Mouse (Mus musculus) hindbrain, embryonic 13.5 days (tissue): ENCODE data around the gene Smbd1. TPM values are rescaled to one million over a fixed set of nuclear protein-coding genes. Genes with fewer than 3 reads are reported as not detected.

Experiments
- ATAC-seq: fragments of 200-750 bp; cut with Nextera tagmentation; 2 replicates; pipeline ENCODE4 v1.8.0; 2017; ENCODE audit warnings: moderate TSS enrichment; ENCODE audit not compliant: low FRiP score
- H3K27ac ChIP-seq: fragments of 300-500 bp; sonication (generic); 2 replicates; pipeline ENCODE4 v1.5.1; 2015; ENCODE audit warnings: inconsistent platforms, mild to moderate bottlenecking, moderate library complexity
- H3K27me3 ChIP-seq: fragments of 300-500 bp; sonication (generic); 2 replicates; pipeline ENCODE4 v1.6.1; 2015; ENCODE audit warnings: mild to moderate bottlenecking, inconsistent platforms
- H3K36me3 ChIP-seq: fragments of 300-500 bp; sonication (generic); 2 replicates; pipeline ENCODE4 v1.6.1; 2015; ENCODE audit warnings: mild to moderate bottlenecking, inconsistent platforms
- H3K4me1 ChIP-seq: fragments of 300-500 bp; sonication (generic); replicated peaks from 2 replicates; pipeline ENCODE4 v1.6.1; 2015; ENCODE audit warnings: inconsistent platforms
- H3K4me2 ChIP-seq: fragments of 300-500 bp; sonication (generic); 2 replicates; pipeline ENCODE4 v1.6.1; 2015; ENCODE audit warnings: inconsistent platforms, mild to moderate bottlenecking, moderate library complexity
- H3K4me3 ChIP-seq: fragments of 300-500 bp; sonication (generic); 2 replicates; pipeline ENCODE4 v1.5.1; 2015; ENCODE audit warnings: mild to moderate bottlenecking, inconsistent platforms
- H3K9ac ChIP-seq: fragments of 300-500 bp; sonication (generic); 2 replicates; pipeline ENCODE4 v1.6.1; 2015; ENCODE audit warnings: mild to moderate bottlenecking, inconsistent platforms
- H3K9me3 ChIP-seq: fragments of 300-500 bp; sonication (generic); 2 replicates; pipeline ENCODE4 v1.6.1; 2016; ENCODE audit warnings: inconsistent platforms
- WGBS: fragments of 180-500 bp; shearing (Covaris S2); methylation state at CpG from one replicate; pipeline ENCODE4 v1.1.7; 2015; 5-methylcytosine and 5-hydroxymethylcytosine counted together
- polyA plus RNA-seq: library from polyadenylated mRNA; unstranded; fragments of >200 nt; fragmentation: Nextera tagmentation; extraction: Ambion mirVana; gene quantifications from 2 replicates; pipeline ENCODE4 v1.2.1, GENCODE M21; 2015

The Smbd1 gene
- polyA plus RNA-seq, 1 experiment from 2014 or later, result not detected

DNA sequence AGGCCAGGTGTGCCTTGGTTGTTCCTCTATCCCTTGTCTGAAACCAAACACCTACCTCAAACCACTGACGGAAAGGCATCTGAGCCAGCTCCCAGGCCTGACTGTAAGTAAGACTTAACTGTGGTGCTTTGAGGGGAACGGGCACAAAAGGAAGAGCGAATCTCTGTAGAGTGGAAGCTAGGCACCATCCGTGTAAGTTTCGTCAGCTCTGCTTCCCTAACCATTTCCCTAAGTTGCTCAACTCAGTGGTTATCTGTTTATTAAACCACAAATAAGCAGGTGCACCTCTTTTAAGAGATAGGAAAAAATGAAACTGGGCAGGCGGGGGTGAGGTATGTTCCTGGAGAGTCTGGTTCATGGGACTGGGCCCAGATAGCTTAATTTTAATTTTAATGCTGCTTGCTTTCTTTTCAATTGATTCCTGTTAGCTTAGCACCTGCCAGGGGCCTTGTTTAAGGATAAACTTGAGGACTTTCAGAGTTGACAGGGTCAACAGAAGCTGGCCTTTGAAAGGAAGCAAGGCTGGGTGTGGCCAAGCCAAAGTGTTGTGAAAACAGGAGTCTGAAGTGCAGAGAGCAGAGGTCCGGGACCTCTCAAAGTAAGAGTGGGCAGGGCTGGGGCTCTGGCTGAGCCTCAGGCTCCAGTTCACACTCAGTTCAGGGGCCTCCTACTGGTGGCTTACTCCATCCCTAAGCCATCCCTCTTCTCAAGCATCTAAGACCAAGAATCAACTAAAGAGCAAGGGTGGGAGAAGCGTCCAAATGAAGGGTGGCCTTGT is 2.7 kb downstream of the Smbd1 start:
- Histone ChIP-seq H3K36me3 (no peaks in the 10 kb centered on the region), H3K9ac (no peak overlapping the region), H3K27me3 (no peaks in the 10 kb centered on the region), H3K9me3 (no peaks in the 10 kb centered on the region), H3K4me1 (peaks cover 10% of the 10 kb centered on the region), H3K4me3 (no peak overlapping the region), H3K4me2 (no peak overlapping the region), H3K27ac (no peak overlapping the region)
- WGBS, result 58% methylated on average over 8 of the region's 8 CpGs
- no peak for ATAC-seq

- Histone ChIP-seq H3K36me3 (no peaks in the 10 kb centered on the region), H3K4me1 (peaks cover 13% of the 10 kb centered on the region), H3K27me3 (no peaks in the 10 kb centered on the region), H3K9me3 (no peaks in the 10 kb centered on the region), H3K4me2 (no peak overlapping the region), H3K27ac (no peak overlapping the region; the same call in 1 of the 2 replicates), H3K4me3 (no peak overlapping the region), H3K9ac (no peak overlapping the region)
- WGBS, result 84% methylated on average over 7 of the region's 7 CpGs
- no peak for ATAC-seq
Observed at GRCm38 (mm10) chr16:32805151-32805550, 5.1 kb downstream of the Smbd1 start.

DNA sequence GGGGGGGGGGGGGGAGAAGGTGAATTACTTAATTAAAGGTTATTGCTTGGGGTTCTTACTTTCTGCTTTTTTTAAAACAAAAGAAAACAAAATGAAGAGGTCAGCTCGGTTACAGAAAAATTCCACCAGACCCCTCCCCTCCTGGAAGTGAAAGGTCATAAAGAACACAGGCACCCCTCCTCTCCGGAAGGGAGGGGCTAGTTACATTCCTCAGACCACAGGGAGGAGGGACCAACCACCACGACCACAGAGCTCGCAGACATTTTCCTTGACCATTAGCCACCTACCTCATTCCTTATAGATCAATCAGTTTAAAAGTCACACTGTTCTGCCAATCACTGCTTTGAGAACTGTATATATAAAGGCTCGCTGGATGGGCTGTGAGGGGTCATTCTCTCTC is 6.4 kb downstream of the Smbd1 start:
- 46% methylated on average over 5 of the region's 5 CpGs for WGBS
- H3K27me3 ChIP-seq, result no peaks in the 10 kb centered on the region
- no peak for ATAC-seq

GRCm38 (mm10) chr16:32803252-32803853 is 6.9 kb downstream of the Smbd1 start:
- peak; percentile 82 for ATAC-seq
- peak overlapping the region; percentile 55; the same call in 1 of the 2 replicates for H3K27ac ChIP-seq
- H3K4me2 ChIP-seq, result no peak overlapping the region

More for the DNA sequence above, 6.4 kb downstream of the Smbd1 start:
- Histone ChIP-seq H3K36me3 (no peaks in the 10 kb centered on the region), H3K4me3 (no peak overlapping the region), H3K4me1 (peaks cover 13% of the 10 kb centered on the region), H3K27ac (no peak overlapping the region), H3K9me3 (no peaks in the 10 kb centered on the region), H3K9ac (no peak overlapping the region), H3K4me2 (no peak overlapping the region)

DNA sequence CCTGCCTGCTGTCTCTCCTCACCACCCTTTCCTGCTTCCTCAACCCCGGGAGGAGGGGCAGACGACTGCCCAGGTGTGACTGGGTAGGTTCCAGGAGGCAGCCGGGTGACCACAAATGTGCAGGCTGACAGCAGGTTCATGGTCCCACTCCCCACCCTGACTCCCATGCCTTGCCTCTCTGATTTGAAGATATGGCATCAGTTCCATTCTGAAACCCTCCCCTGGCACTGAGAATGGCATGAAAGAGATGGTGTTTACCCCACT is 12.9 kb downstream of the Smbd1 start, which contains the start of gene Muc20:
TSS of gene Muc20 (minus strand) at position 10 of the 264 bp plus-strand sequence.
- no peaks in the 10 kb centered on the region for H3K27me3 ChIP-seq
- 85% methylated on average over 3 of the region's 3 CpGs for WGBS
- no peak within 1 kb of the TSS for H3K4me3 ChIP-seq
- H3K36me3 ChIP-seq, result no peaks in the 10 kb centered on the region
- no peak within 1 kb of the TSS for H3K4me2 ChIP-seq
- H3K9me3 ChIP-seq, result no peaks in the 10 kb centered on the region
- no peak within 1 kb of the TSS for H3K27ac ChIP-seq
- no peak for ATAC-seq
- H3K9ac ChIP-seq, result no peak within 1 kb of the TSS
- peaks cover 8% of the 10 kb centered on the region; the same call in 1 of the 2 replicates for H3K4me1 ChIP-seq

More at GRCm38 (mm10) chr16:32803252-32803853, 6.9 kb downstream of the Smbd1 start:
- peaks cover 13% of the 10 kb centered on the region for H3K4me1 ChIP-seq
- H3K4me3 ChIP-seq, result no peak overlapping the region
- H3K36me3 ChIP-seq, result no peaks in the 10 kb centered on the region
- no peaks in the 10 kb centered on the region for H3K9me3 ChIP-seq
- no peak overlapping the region for H3K9ac ChIP-seq
- no peaks in the 10 kb centered on the region for H3K27me3 ChIP-seq
- WGBS, result 63% methylated on average over 6 of the region's 6 CpGs

- WGBS, result 67% methylated on average over 14 of the region's 14 CpGs
- no peak overlapping the region for H3K27ac ChIP-seq
- no peak overlapping the region for H3K9ac ChIP-seq
- no peak overlapping the region for H3K4me3 ChIP-seq
- no peak overlapping the region for H3K4me2 ChIP-seq
- ATAC-seq, result no peak
- no peaks in the 10 kb centered on the region for H3K36me3 ChIP-seq
- no peaks in the 10 kb centered on the region for H3K27me3 ChIP-seq
- peaks cover 8% of the 10 kb centered on the region; the same call in 1 of the 2 replicates for H3K4me1 ChIP-seq
- H3K9me3 ChIP-seq, result no peaks in the 10 kb centered on the region
Observed at GRCm38 (mm10) chr16:32796676-32797425, 13.4 kb downstream of the Smbd1 start.

DNA sequence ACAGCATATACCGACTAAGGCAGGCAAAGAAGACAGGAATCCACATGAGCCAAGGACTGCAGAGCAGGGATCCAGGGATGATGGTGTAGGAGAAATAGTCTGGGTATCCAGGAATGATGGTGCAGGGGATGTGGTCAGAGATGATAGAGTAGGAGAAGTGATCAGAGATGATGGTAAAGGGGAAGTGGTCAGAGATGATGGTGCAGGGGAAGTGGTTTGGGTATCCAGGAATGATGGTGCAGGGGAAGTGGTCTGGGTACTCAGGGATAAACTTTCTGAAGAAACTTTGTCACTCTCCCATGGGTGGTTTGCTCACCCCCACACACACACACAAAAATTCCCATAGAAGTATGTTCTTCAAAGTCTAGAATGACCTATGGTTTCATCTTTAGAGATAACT is 15.1 kb downstream of the Smbd1 start:
- Histone ChIP-seq H3K4me1 (peaks cover 8% of the 10 kb centered on the region; the same call in 1 of the 2 replicates), H3K36me3 (no peaks in the 10 kb centered on the region), H3K9me3 (no peaks in the 10 kb centered on the region), H3K27ac (no peak overlapping the region), H3K4me2 (no peak overlapping the region), H3K4me3 (no peak overlapping the region), H3K9ac (no peak overlapping the region), H3K27me3 (no peaks in the 10 kb centered on the region)
- ATAC-seq, result no peak
- 88% methylated on average over 1 of the region's 1 CpGs for WGBS

DNA sequence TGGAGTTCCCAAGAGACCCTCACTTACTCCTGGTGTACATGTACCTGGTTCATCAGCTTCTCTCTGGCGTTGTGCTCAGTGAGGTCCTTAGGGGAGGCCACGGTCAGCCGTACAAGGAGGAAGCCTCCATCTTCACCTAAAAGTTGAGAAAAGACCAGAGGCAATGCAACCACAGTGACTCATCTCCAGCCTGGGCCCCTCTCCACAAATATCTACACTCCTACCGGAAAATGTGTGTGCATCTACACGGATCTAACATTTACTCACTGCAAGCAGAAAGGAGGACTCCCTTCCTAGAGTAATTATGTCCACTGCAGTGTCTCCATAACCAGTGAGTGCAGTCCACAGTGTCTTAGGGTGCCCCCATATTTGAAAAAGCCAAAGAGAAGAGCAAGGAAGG is 20.2 kb downstream of the Smbd1 start:
- Histone ChIP-seq H3K9ac (no peak overlapping the region), H3K27ac (no peak overlapping the region), H3K27me3 (no peaks in the 10 kb centered on the region), H3K36me3 (no peaks in the 10 kb centered on the region), H3K4me2 (no peak overlapping the region), H3K4me3 (no peak overlapping the region), H3K9me3 (0 out of 2 replicates have a peak, but pooled peaks cover 7% of the 10 kb centered on the region), H3K4me1 (0 out of 2 replicates have a peak, but pooled peaks cover 2% of the 10 kb centered on the region)
- no peak for ATAC-seq
- WGBS, result 92% methylated on average over 5 of the region's 5 CpGs

- Histone ChIP-seq H3K4me3 (no peak overlapping the region), H3K9ac (no peak overlapping the region), H3K27me3 (no peaks in the 10 kb centered on the region), H3K27ac (no peak overlapping the region), H3K36me3 (no peaks in the 10 kb centered on the region), H3K4me2 (no peak overlapping the region), H3K9me3 (0 out of 2 replicates have a peak, but pooled peaks cover 7% of the 10 kb centered on the region), H3K4me1 (peaks cover 16% of the 10 kb centered on the region)
- 0 out of 2 replicates have a peak, but pooled peaks have one; percentile 36 for ATAC-seq
- WGBS, result 63% methylated on average over 13 of the region's 13 CpGs
Observed at GRCm38 (mm10) chr16:32784840-32785239, 25.4 kb downstream of the Smbd1 start.

DNA sequence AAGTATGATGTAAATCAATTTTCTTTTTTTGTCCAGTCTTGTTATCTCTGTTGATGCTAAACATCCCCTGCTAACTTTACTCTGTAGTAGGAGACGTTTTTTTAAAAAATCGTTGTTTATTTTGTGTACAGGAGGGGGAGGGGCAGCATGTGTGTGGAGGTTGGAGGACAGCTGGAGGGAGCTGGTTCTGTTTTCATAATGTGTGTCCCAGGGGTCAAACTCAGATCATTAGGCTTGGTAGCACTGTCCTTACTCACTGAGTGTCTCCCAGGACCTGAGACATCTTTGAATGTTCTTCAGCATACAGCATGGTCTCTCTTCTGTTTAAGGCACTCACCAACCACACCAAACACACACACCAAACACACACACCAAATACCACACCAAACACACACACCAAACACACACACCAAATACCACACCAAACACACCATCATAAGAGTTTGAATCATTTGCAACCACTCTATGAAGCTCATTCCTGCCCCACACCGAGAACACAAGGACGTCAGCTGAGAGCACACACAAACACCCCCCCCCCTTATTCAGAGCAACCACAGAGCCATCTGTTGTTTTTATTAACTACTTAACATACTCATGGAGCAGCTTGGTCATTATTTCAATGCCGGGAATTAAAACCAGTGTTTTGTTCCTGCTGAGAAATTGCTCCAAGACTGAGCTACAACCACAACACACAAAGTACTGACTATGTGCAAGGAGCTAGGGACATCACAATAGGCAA is 26.8 kb downstream of the Smbd1 start:
- H3K27ac ChIP-seq, result 0 out of 2 replicates have a peak overlapping the region, but pooled peaks have one; percentile 35
- WGBS, result 41% methylated on average over 5 of the region's 5 CpGs
- no peak for ATAC-seq

GRCm38 (mm10) chr16:32778956-32779355 is 31.3 kb downstream of the Smbd1 start:
- H3K4me1 ChIP-seq, result peaks cover 18% of the 10 kb centered on the region
- ATAC-seq, result no peak
- H3K36me3 ChIP-seq, result no peaks in the 10 kb centered on the region
- H3K9me3 ChIP-seq, result no peaks in the 10 kb centered on the region
- H3K27me3 ChIP-seq, result no peaks in the 10 kb centered on the region
- no peak overlapping the region for H3K27ac ChIP-seq
- no peak overlapping the region for H3K4me3 ChIP-seq
- H3K9ac ChIP-seq, result no peak overlapping the region
- no peak overlapping the region for H3K4me2 ChIP-seq
- WGBS, result 43% methylated on average over 8 of the region's 8 CpGs

More for the DNA sequence above, 26.8 kb downstream of the Smbd1 start:
- no peak overlapping the region for H3K9ac ChIP-seq
- no peaks in the 10 kb centered on the region for H3K27me3 ChIP-seq
- H3K36me3 ChIP-seq, result no peaks in the 10 kb centered on the region
- H3K4me1 ChIP-seq, result peaks cover 22% of the 10 kb centered on the region
- H3K9me3 ChIP-seq, result 0 out of 2 replicates have a peak, but pooled peaks cover 3% of the 10 kb centered on the region
- H3K4me2 ChIP-seq, result no peak overlapping the region
- H3K4me3 ChIP-seq, result no peak overlapping the region

DNA sequence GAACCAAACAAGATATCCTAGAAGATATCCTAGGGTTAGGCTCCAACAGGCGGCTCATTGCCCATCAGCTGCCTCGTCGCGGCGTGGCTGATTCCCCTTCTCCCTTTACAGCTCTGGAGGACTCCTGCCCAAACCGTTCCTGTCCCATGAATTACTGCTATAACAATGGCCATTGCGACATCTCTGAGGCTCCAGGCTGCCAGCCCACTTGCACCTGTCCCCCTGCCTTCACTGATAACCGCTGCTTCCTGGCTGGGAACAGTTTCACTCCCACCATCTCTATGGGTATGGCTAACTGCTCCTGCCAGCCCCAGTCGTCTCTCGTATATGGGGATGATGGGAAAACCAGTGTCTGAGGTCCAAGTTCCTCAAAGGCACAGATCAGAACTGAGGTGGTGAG is 33.6 kb downstream of the Smbd1 start:
- no peaks in the 10 kb centered on the region for H3K27me3 ChIP-seq
- no peak overlapping the region for H3K4me3 ChIP-seq
- H3K9me3 ChIP-seq, result no peaks in the 10 kb centered on the region
- WGBS, result 80% methylated on average over 10 of the region's 10 CpGs
- H3K9ac ChIP-seq, result no peak overlapping the region
- H3K4me1 ChIP-seq, result peaks cover 9% of the 10 kb centered on the region; the same call in 1 of the 2 replicates
- H3K4me2 ChIP-seq, result no peak overlapping the region
- no peaks in the 10 kb centered on the region for H3K36me3 ChIP-seq
- ATAC-seq, result no peak
- H3K27ac ChIP-seq, result no peak overlapping the region
